Mouse (Mus musculus) hindlimb bud, embryonic 11.5 days (tissue): ENCODE results near the gene Tgm6.

ENCODE experiments used
- DNase-seq: peaks from one replicate; pipeline ENCODE4 v3.0.0-alpha.2; 2012; ENCODE audit warnings: low read depth, low spot score; ENCODE audit errors: extremely low spot score

Gene Tgm6

DNA sequence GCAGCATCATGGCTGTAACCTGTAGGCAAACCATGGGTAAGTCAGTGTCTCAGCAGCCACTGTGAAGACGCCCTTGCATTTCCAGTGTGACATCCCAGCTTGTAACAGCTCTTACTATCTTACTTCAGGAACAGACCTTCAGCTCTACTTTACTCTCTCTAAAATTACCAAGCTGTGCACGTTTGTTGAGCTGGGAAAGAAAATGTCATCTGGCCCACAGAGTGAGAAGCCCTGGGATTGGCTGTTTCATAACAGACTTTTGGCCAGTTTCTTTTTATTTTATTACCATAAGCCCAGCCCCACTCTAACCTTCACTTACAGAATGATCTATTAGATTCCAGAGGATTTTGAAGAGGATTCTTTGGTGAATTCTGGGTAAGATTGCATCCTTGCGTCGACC lies at the start of gene Tgm6:
TSS of gene Tgm6 (plus strand) at position 301 of the 400 bp plus-strand sequence.
- no peak for DNase-seq

DNA sequence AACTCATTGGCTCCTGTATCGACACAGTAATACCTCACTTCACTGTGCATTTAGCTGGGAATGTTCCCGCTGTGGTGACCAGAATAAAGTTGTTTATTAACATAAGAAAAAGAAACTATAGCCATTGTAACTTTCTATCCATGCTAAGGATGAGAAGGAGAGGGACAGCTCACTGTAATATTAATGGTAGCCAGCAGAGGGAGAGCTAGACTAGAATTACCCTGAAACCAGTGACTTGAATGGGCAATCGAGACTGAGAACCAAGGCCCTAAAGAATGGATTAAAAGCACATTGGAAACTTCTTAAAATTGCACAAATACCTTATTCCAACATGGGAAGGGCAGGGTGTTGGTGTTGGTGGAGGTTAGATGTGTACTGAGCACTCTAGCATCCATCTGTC lies 44.0 kb upstream of the Tgm6 start:
- no peak for DNase-seq

DNA sequence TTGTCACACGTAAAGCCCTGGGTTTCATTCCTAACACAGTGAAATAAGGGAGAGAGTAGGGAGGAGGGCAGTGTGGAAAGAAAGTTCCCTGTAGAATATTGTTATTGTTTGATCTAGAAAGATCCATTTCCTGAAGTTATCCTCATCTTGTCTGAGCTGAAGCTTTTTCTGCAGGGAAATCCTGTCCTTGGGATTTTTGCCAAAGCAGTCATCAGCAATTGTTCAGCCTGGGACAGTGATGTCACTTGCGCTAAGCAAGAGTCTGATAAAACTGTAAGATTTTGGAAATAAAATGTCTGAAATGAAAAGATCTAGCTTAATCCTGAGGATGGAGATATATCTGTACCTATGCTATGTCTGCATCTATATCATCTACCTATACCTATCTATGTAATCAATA lies 41.8 kb upstream of the Tgm6 start:
- no peak for DNase-seq

DNA sequence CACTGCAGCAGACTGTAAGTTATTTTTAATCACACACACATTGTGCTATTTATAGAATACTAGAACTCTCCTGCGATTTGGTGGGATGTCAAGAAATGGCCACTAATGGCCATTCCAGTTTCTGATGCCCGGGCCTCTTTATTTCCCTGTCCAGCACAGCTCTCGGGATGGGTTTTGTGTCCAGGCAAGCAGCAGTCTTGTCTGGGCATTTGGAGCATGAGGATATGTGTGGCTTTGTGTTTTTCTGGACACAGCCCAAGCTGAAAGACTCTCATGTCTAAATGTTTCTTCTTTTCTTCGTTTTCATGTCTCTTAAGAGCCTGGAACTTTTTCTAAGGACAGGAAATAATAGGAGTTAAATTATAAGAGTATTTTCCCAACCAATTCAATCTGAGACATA lies 588 bp downstream of the Tgm6 start:
- DNase-seq = no peak

DNA sequence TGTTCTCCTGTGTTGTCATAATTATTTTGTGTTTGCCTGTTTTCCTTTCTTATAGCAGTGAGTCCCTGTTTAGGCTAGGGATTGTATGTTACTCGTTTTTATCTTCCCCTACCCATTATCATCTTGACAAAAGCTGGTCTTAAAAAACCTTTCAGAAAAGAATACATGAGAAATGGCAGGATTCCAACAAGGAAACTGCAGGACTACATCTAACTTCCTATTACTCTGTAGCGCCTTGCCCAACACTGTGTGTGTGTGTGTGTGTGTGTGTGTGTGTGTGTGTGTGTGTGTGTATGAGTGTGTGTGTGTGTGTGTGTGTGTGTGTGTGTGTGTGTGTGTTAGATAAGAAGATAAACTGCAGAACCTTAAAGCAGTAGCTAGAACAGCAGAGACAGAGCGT lies 1.2 kb downstream of the Tgm6 start:
- no peak for DNase-seq

DNA sequence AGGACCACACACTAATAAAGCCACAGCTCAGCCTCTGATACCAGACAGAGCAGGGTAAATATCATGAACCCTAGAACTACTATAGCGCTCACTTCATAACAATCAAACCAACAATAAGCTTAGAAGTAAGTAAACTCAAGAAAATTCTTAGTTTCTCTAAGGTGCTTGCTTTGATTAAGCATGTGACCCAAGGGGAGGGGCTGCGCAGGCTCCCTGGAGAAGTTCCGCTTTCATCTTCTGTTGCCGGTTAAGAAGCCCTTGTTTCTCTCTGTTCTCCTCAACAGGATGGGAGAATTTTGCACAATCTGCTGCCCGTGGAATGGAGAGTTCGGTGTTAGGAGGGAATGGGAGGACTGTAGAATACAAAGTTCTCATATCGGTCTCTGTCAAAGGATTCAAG lies 6.4 kb downstream of the Tgm6 start:
- DNase-seq = no peak

DNA sequence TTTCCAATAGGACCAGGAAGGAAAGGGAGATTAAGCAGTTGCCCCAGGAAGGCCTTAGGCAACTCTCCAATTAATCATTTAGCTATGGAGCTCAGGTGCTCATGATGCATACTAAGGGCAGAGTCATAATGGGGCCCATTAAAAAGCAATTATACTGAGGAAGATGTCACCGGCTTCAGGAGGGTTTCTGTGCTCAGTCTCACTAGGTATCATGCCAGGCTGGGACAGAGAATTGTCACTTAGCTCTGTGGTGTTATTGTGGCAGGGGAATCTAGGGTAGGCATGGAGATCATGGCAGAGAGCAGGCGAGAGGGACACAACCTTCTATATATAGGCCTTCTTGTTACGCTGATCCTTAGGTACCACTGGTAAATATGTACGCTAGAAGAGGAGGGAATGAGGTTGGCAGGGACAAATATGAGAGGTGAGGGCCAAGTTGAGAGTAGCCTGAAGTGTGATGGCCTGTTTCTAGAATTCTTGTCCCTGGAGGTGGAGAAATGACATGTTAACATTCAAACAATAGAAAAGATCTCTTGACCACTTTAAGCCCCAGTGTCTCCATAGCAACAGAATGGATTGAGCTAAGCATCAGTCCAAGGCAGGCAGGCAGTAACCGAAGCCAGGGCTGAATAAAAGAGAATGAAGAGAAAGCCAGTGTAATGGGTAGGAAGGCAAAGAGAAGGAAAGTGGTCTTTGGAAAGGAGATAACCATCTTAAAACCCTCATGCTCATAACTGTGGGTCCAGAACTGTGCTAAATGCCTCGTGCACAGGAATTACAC lies 13.3 kb downstream of the Tgm6 start:
- no peak for DNase-seq

DNA sequence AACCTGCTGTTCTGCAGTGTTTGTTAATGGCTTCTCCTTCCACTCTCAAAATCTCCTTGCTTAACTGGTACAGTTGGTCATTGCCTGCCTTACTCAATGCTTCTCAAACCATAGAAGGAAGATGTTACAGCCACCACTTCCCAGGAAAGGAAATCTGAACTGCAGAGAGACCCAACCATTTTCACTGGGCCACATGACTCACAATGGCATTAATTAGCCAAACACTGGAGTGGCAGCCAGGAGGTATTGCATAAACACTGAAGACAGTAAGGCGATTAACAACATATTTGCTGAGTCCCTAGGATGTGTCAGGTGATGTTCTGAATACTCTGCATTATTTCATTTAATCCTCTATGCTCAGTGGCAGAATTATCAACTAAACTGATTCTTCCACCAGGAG lies 13.9 kb downstream of the Tgm6 start:
- no peak for DNase-seq

DNA sequence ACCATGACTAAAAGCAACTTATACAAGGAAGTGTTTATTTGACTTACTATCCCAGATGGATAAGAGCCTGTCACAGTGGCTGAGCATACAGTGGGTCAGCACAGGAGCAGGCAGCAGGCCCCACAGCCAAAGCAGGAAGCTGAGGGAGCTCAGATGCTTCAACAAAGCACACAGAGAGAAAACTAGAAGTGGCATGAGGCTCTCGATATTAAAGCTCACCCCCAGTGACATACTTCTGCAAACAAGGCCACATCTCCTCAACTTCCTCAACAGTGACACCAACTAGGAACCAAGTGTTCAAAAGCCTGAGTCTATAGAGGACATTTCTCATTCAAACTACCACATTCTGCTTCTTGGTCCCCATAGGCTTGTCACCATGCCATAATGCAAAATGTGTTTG lies 17.5 kb downstream of the Tgm6 start:
- no peak for DNase-seq

DNA sequence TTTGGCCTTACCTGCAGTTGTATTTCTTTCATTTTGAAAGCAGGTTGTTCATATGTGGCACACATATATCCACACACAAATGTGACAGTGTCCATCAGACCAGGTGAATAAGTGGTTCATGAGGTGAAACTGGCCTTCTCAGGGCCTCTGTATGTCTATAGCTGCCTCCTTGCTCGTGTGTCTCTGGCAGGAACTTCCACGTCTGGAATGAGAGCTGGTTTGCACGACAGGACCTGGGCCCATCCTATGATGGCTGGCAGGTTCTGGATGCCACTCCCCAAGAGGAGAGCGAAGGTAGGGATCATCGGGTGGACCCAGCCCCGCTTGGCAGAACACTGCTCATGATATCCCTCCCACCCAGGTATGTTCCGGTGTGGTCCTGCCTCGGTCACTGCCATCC lies 30.8 kb downstream of the Tgm6 start:
- DNase-seq = no peak

DNA sequence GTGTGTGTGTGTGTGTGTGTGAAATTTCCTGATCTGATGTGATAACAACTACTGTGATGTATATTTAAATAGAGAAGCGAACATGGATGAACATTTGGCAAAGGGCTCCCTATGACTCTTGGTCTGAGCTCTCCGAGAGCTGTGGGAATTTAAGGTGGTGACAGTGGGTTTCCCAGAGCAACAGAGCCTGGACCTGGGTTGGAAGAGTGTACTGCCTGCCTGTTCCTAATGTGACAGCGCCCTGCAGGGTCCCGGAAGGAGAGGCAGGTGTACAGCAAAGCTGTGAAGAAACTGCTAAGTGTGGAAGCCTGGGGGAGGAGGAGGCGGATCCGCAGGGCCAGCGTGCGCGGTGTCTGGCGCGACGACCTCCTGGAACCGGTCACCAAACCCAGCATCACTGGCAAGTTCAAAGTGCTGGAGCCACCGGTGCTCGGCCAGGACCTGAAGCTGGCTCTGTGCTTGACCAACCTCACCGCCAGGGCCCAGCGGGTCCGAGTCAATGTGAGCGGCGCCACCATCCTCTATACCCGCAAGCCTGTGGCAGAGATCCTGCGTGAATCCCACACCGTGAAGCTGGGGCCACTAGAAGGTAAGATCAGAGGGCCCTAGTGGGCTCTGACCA lies 32.6 kb downstream of the Tgm6 start:
- no peak for DNase-seq

DNA sequence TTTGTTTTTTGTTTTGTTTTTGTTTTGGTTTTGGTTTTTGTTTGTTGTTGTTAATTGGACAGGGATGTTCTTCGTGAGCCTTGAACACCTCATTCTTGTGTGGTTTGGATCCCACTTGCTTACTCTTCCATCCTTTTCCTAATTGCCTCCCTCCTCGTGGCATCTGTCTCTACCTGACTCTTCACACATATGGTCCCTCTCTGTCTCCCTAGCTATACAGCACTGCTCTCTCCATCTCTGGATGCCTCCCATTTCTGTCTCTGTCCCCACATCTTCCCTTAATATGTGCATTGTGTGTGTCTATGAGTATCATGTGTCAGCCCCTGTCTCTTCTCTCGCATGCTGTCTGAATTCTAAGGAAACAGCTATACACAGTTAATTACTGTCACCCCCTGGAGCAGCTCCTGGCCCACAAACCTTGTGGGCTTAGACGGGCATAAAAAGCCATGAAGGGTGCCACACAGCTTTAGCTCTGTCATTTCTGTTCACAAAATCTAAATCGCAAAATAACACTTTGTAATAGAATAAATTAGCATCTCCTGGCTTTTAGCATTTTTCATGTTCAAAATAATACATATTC lies 34.0 kb downstream of the Tgm6 start:
- DNase-seq = no peak

DNA sequence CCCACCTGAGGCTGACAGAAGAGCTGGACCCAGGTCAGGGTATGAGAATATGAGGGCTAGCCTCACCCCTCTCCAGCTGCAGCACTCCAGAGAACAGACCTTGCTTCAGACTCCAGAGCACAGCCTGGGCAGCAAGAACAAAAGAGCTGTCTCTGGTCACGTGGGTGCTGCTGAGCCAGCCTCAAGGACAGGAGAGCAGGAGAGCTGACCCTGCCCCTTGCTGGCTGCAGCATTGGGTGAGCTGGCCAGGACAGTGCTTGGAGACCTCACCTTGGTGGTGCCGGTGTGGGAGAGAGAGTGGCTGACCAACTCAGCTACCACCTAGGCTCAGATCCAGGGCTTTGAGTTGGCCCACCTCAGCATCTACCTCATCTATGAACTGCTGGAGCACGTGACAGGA lies 43.0 kb downstream of the Tgm6 start:
- DNase-seq = no peak

DNA sequence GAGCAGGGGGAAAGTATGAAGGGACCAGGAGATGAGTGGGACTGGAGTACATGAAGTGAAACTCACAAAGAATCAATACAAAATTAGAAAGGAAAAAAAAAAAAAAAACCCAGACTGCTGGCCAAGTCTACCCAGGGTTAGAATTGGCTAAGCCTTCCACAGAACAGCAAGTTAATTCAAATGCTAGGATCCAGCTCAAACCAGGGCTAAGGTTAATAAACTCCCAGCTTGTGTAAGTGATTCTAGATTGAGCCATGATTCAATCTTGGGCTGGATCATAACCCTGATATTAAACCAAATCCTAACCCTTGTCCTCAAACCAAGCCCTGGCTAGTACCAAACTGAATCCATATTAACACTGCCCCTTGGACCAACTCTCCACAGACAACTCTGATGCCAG lies 43.6 kb downstream of the Tgm6 start:
- no peak for DNase-seq

DNA sequence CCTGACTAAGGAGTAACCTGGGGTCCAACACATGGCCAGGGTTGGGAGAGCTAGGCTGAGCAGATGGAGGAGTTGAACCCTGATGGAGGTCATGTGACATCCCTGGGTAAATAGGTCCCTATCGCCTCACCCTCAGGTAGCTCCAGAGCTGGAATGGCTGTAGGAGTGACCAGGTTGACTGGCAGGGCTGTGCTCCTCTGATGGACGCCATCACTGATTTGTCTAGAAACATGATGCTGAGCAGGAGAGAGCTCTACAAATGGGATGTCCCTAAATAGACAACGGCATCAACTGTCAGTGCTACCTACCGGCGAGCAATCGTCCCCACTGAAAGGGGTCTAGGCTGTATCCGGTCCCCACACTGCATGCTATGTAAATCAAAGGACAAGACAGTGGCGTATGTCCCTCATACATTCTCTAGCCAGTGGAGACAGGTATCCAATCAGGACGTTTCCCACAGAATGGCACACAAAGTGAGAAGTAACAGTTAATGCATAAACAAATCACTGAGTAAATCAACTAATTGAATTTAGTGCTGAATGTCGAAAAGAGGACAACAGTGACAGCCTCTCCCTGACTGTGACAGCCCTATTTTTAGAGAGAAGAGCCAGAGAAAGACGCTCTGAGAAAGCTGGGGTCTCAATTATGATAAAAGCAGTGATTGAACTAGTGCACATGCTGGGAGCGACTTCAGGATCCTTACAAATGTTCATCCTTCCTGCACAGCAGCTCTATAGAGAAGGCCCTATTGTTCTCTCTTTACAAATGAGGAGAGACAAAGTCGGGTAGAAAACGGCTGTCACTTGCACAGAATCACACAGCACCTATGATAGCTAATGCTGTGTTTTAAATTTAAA lies 45.2 kb downstream of the Tgm6 start:
- DNase-seq = no peak

DNA sequence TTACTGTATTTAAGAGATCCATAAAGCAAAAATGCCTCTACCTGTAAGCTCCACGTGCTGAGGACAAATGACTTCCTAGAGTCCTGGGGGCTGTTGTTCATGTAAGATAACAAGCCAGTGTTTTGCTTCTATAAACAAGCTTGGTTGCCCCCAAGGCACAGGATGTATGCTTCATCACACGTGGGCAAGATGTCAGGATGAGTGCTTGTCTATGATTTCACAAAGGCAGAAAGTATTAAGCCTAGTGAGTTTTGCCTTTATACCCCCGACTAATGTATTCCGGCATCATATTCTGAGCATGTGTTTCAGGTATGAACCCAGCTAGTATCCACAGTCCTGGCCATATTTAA lies 45.8 kb downstream of the Tgm6 start:
- DNase-seq = no peak

DNA sequence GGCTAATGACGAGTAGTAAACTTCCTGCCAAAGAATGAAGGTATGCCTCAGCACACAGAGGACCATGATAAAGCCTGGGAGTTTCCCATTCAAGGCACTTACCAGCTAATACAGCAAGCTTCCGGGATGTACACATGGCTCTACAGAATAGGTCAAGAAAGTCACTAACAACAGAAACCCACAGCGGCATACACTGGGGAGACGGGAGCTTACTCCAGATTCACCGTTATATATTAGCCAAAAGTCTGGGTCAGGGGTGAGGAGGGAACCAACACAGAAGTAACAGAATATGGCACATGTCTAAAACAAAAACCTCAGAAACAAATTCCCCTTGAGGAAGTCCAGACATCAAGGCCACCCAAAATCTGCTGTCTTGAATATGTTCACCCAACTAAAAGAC lies 50.5 kb downstream of the Tgm6 start:
- DNase-seq = no peak

DNA sequence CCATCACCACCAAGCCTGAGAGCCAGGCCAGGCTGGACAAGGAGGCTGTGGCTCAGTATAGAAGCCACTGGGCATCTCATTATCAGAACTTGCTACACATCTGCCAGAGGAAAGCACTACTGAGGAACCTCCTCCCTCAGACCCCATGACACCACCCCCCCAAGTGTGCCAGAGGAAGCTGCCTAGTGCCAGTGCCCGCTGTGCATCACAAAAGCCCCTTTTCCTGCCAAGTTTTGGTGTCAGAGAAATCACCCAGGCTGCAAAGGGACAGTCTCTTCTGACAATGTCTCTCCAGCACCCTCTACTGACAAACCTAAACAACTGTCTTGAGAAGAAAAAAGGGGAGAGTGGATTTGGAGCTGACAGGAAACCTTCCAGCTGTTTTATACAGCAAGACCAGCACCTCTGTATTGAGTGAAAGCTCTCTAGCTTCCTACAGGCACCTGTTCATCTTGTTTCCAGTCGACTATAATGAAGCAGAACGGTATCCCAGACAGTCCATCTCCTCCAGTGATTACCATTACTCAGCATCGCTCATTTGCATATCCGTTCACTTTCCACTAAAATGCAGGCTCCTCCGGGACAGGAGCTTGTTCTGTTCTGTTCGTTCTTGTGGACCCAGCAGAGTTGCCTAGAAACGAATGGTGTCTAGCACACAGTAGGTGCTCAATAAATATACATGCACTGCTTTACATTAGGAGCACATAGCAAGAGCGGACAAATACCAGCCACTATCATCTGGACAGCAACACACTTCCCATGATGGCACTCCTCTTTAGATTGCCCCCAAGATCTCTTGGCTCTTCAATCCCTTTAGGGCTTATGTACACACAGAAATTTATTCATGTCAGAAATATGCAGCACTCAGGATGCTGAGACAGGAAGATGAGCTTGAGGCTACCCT lies 54.3 kb downstream of the Tgm6 start:
- DNase-seq = no peak

DNA sequence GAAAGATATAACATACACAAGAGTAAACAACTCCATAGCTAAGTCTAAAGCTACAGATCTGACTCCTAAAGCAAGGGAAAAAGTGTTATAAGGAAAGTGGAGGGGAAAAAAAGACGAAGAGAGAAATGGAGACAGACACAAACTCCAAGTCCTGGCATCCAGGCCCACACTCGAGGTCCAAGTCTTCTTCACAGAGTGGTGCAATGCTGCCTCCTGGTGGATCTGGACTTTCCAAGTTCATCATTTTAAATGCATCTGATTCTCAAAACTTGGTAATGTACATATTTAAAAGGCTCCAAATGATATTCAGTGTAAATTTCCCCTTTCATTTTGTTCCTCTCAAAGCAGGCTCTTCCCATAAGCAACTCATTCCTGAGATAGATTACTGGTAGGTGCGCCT lies 55.6 kb downstream of the Tgm6 start:
- no peak for DNase-seq

DNA sequence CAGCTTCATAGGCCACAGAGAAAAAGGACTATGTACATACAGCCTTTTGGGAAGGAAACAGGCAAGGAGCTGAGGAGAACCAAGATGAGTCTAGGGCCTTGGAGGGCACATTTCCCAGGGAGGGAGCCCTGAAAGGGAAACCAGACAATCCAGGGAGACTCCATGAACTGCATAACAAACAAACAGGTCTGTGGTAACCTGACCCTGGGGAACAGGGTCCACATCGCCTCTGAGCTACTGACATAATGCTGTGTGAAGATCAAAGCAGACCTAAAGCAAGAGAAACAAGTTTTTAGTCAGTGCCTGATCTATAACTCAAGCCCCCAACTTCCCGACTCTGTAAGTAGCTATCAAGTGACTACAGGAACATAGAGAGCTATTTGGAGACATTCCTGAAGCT lies 59.5 kb downstream of the Tgm6 start:
- no peak for DNase-seq

DNA sequence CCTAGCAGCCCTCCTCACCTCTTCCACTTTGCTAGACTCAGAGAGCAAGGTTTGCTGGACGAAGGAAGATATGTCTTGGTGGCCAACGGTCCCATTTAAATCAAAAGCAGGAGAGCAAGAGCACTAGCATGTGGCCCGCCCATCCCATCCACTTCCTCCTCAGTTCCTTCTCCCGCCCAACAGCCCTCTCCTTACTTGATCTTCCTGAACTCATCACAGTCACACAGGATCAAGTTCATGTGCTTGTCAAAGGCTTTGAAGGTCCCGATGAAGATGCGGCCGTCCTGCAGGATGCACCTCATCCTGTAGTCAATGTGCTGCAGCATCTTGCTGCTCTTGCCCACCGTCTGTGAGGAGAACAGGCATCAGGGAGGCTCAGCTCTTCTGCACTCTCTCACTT lies 64.6 kb downstream of the Tgm6 start:
- no peak for DNase-seq
